Mouse (Mus musculus): ENCODE results near the gene Padi2. TPM values are rescaled to one million over a fixed set of nuclear protein-coding genes. Genes with fewer than 3 reads are reported as not detected.

Padi2 gene
- polyA plus RNA-seq (2012; rRNA removed) = 0.66 TPM in 2 replicates

DNA sequence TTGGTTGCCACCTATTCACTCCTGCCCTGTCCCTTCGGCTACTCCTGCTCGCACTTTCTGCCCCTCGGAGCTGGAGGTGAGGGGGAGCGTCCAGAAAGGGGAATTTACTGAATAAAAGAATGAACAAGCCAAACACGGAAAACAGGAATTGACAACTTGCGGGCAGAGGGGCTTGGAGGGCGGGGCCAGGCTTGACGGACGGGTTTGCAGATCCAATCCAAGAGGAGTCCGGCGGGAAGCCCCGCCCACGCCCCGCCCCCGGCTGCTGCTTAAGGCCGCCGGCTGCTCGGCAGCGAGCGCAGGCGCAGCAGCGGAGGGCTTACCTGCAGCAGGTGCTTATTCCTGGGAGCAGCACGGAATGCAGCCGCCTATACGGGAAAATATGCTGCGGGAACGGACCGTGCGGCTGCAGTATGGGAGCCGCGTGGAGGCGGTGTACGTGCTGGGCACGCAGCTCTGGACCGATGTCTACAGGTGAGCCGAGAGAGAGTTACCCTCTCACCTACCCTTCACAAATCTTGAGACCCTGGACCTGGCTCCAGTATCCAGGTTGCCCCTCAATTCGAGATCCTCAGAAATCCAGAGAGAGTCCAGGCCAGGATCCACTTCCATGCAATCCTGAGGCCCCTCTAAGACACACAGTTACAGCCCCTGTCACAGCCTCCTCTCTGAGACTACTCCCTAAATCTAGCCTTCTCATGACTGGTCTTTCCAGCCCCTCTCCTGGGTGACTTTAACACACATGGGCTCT, at the start of gene Padi2:
Gene Padi2 (plus strand): TSS at position 269 of the 751 bp plus-strand sequence.

DNA sequence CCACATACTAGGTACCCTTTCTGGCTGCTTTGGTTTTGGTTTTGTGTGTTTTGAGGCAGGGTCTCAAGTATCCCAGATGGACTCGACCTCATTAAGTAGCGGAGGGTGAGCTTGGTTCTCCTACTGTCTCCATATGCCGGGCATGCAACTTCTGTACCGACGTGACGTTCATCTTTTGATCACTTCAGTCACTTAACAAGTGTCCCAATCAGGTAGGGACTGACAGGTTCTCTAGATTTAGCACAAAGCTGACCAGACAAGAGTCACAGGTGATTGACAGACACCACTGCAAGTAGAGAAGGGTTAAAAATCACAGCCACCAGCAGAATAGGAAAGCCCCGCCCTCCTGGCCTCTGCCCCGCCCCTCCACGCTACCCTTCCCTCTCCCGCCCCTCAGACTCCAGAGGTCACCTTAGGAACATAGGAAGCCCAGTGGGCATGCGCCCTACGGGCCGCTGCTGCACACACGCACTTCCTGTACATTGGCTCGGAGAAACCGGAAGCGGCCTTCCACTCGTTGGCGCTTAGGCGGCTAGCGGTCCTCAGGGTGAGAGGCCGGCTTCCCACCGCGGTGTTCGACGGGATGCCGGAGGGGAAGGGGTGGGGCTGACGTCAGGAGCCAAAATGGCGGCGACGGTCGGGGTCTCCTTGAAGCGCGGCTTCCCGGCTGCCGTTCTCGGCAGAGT, 54.8 kb downstream of the Padi2 start, which contains the start of gene Sdhb:
Gene Sdhb (plus strand): TSS at position 423 of the 686 bp plus-strand sequence.

DNA sequence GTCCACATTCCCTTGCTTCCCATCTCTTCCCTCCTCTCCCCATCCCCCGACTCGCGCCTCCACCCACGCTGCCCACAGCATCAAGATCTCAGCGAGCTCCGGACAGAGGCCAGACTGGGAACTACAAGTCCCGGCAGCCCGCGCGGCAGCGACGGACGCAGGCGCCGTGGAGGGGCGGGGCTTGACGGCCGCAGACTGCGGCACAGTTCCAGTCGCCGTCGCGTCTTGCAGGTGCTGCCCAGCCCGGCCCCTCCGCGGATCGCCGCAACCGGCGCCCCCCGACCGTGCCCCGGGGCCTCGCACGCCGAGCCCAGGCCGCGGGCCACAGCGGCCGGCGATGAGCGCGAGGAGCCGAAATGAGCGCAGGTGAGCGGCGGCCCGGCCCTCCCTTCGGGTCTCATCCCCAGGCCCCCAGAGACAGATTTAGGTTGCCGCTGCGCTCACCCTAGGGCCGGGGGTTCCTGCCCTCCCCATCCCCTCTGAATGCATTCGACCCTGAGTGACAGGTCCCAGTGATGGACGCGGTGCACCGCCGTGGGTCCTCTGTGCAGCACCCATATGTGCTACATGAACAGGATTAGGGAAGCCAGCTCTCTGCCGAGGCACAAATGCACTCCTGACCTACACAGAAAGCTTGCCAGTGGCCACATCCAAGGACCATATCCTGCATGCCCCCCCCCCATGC, 80.7 kb downstream of the Padi2 start, which contains the start of gene Atp13a2:
Gene Atp13a2 (plus strand): TSS at position 163 of the 685 bp plus-strand sequence.

Other genes starting within 250 kb of the Padi2 start
- 7.3 and 8.3 TPM in 2 replicates for gene Arhgef10l, start 240.3 kb upstream of the Padi2 start, polyA plus RNA-seq (2012; rRNA removed)
- gene Rcc2, start 205.8 kb upstream of the Padi2 start, polyA plus RNA-seq (2012; rRNA removed) = 23.0 and 26.5 TPM in 2 replicates
- not detected in 2 replicates for gene Padi6, start 163.7 kb upstream of the Padi2 start, polyA plus RNA-seq (2012; rRNA removed)
- 7.8 and 9.7 TPM in 2 replicates for gene Padi4, start 132.1 kb upstream of the Padi2 start, polyA plus RNA-seq (2012; rRNA removed)
- gene Padi3, start 95.7 kb upstream of the Padi2 start, polyA plus RNA-seq (2012; rRNA removed) = 0.09 and 0.11 TPM in 2 replicates
- 0.01 and 0.04 TPM in 2 replicates for gene Padi1, start 60.6 kb upstream of the Padi2 start, polyA plus RNA-seq (2012; rRNA removed)
- 121 and 122 TPM in 2 replicates for gene Sdhb, start 54.9 kb downstream of the Padi2 start, polyA plus RNA-seq (2012; rRNA removed)
- 19.2 and 21.4 TPM in 2 replicates for gene Atp13a2, start 80.5 kb downstream of the Padi2 start, polyA plus RNA-seq (2012; rRNA removed)
- 9.4 and 10.2 TPM in 2 replicates for gene Mfap2, start 104.1 kb downstream of the Padi2 start, polyA plus RNA-seq (2012; rRNA removed)
- 1.5 and 1.8 TPM in 2 replicates for gene Crocc, start 154.2 kb downstream of the Padi2 start, polyA plus RNA-seq (2012; rRNA removed)
- gene Necap2, start 172.0 kb downstream of the Padi2 start, polyA plus RNA-seq (2012; rRNA removed) = 34.5 and 37.7 TPM in 2 replicates
- gene Spata21, start 182.0 kb downstream of the Padi2 start, polyA plus RNA-seq (2012; rRNA removed) = 0.02 TPM in 2 replicates
- 17.8 and 19.0 TPM in 2 replicates for gene Szrd1, start 233.4 kb downstream of the Padi2 start, polyA plus RNA-seq (2012; rRNA removed)
- gene Fbxo42, start 241.6 kb downstream of the Padi2 start, polyA plus RNA-seq (2012; rRNA removed) = 6.6 and 7.7 TPM in 2 replicates

Data from liver, embryonic 18 days (tissue).